Mouse (Mus musculus) lung, embryonic 14.5 days (tissue): ENCODE measurements at regions not wholly inside any gene's neighbourhood (a gene's known extent, or its start where the extent isn't known, plus 50 kb on each side); places are given as distances from the start of the nearest gene placed in this dataset.
A peak's percentile ranks its signal among the peaks of the same experiment; 100 is the strongest.

ENCODE experiments used
- ATAC-seq: fragments of 200-750 bp; cut with Nextera tagmentation; 2 replicates; pipeline ENCODE4 v1.8.0; 2017; ENCODE audit warnings: mild to moderate bottlenecking, moderate TSS enrichment, moderate library complexity; ENCODE audit not compliant: insufficient read depth
- DNase-seq: peaks from one replicate; pipeline ENCODE4 v3.0.0-alpha.2; 2015
- H3K27ac ChIP-seq: fragments of 300-500 bp; sonication (generic); 2 replicates; pipeline ENCODE4 v1.5.1; 2014; ENCODE audit warnings: low read depth, mild to moderate bottlenecking, moderate library complexity
- H3K27me3 ChIP-seq: fragments of 300-500 bp; sonication (generic); 2 replicates; pipeline ENCODE4 v1.6.1; 2014; ENCODE audit warnings: low read length, control low read depth; ENCODE audit not compliant: insufficient read depth
- H3K36me3 ChIP-seq: fragments of 300-500 bp; sonication (generic); 2 replicates; pipeline ENCODE4 v1.6.1; 2014; ENCODE audit warnings: control low read depth; ENCODE audit not compliant: insufficient read depth
- H3K4me1 ChIP-seq: fragments of 300-500 bp; sonication (generic); 2 replicates; pipeline ENCODE4 v1.6.1; 2014; ENCODE audit warnings: antibody characterized with exemption, control low read depth; ENCODE audit not compliant: insufficient read depth
- H3K4me2 ChIP-seq: fragments of 300-500 bp; sonication (generic); 2 replicates; pipeline ENCODE4 v1.6.1; 2014; ENCODE audit warnings: mild to moderate bottlenecking
- H3K4me3 ChIP-seq: fragments of 300-500 bp; sonication (generic); 2 replicates; pipeline ENCODE4 v1.5.1; 2014; ENCODE audit warnings: low read depth, low read length
- H3K9ac ChIP-seq: fragments of 300-500 bp; sonication (generic); 2 replicates; pipeline ENCODE4 v1.6.1; 2014
- H3K9me3 ChIP-seq: fragments of 300-500 bp; sonication (generic); 2 replicates; pipeline ENCODE4 v1.6.1; 2016; ENCODE audit warnings: low read depth, low read length, control low read depth
- CTCF ChIP-seq: IDR thresholded peaks from 2 replicates; pipeline ENCODE4 v1.5.1; 2016; ENCODE audit warnings: antibody characterized with exemption, low read depth
- whole genome bisulfite sequencing: fragments of 180-500 bp; shearing (Covaris S2); extraction: QIAGEN DNeasy Blood & Tissue Kit; methylation state at CpG from one replicate; pipeline ENCODE4 v1.1.7; 2014; 5-methylcytosine and 5-hydroxymethylcytosine counted together

- Histone ChIP-seq H3K9me3 (no peaks in the 10 kb centered on the region), H3K36me3 (no peaks in the 10 kb centered on the region), H3K27ac (no peak overlapping the region), H3K4me2 (no peak overlapping the region), H3K4me1 (no peaks in the 10 kb centered on the region), H3K27me3 (no peaks in the 10 kb centered on the region), H3K4me3 (no peak overlapping the region), H3K9ac (no peak overlapping the region)
- 46% methylated on average over 3 of the region's 3 CpGs for WGBS
- no peak for DNase-seq
- no peak for TF ChIP-seq CTCF
- no peak for ATAC-seq
These were observed 76.9 kb downstream of the Lhx9 start for GRCm38 (mm10) chr1:138771307-138772011.

GRCm38 (mm10) chr1:138762876-138763275 is 85.5 kb downstream of the Lhx9 start:
- Histone ChIP-seq H3K9me3 (no peaks in the 10 kb centered on the region), H3K27me3 (no peaks in the 10 kb centered on the region), H3K9ac (no peak overlapping the region), H3K4me1 (no peaks in the 10 kb centered on the region), H3K4me2 (no peak overlapping the region), H3K27ac (no peak overlapping the region), H3K4me3 (no peak overlapping the region), H3K36me3 (no peaks in the 10 kb centered on the region)
- no peak for TF ChIP-seq CTCF
- ATAC-seq: peak; percentile 31; the same call in 1 of the 2 replicates
- WGBS: 40% methylated on average over 7 of the region's 7 CpGs
- DNase-seq: peak; percentile 61

GRCm38 (mm10) chr1:138757777-138758176 is 90.6 kb downstream of the Lhx9 start:
- H3K27me3 ChIP-seq: no peaks in the 10 kb centered on the region
- no peak for TF ChIP-seq CTCF
- no peaks in the 10 kb centered on the region for H3K9me3 ChIP-seq
- DNase-seq (no peak), ATAC-seq (no peak)
- no peaks in the 10 kb centered on the region for H3K36me3 ChIP-seq
- no peak overlapping the region for H3K27ac ChIP-seq
- no peaks in the 10 kb centered on the region for H3K4me1 ChIP-seq
- H3K4me3 ChIP-seq: no peak overlapping the region
- H3K9ac ChIP-seq: no peak overlapping the region
- H3K4me2 ChIP-seq: no peak overlapping the region

GRCm38 (mm10) chr1:138733308-138733707 is 113.4 kb upstream of the Nek7 start:
- TF ChIP-seq CTCF: no peak
- Histone ChIP-seq H3K9me3 (no peaks in the 10 kb centered on the region), H3K9ac (no peak overlapping the region), H3K4me3 (no peak overlapping the region), H3K36me3 (no peaks in the 10 kb centered on the region), H3K4me1 (0 out of 2 replicates have a peak, but pooled peaks cover 3% of the 10 kb centered on the region), H3K4me2 (no peak overlapping the region), H3K27me3 (0 out of 2 replicates have a peak, but pooled peaks cover 5% of the 10 kb centered on the region), H3K27ac (no peak overlapping the region)
- DNase-seq: no peak
- 59% methylated on average over 3 of the region's 3 CpGs for WGBS
- no peak for ATAC-seq

GRCm38 (mm10) chr1:138731008-138731407 is 111.1 kb upstream of the Nek7 start:
- ATAC-seq (peak; percentile 58; the same call in 1 of the 2 replicates), DNase-seq (peak; percentile 74)
- Histone ChIP-seq H3K27ac (no peak overlapping the region), H3K4me1 (no peaks in the 10 kb centered on the region), H3K9me3 (no peaks in the 10 kb centered on the region), H3K4me3 (no peak overlapping the region), H3K36me3 (no peaks in the 10 kb centered on the region), H3K27me3 (0 out of 2 replicates have a peak, but pooled peaks cover 5% of the 10 kb centered on the region), H3K4me2 (peak overlapping the region; percentile 31), H3K9ac (no peak overlapping the region)
- 31% methylated on average over 12 of the region's 12 CpGs for WGBS
- TF ChIP-seq CTCF: no peak

GRCm38 (mm10) chr1:138729089-138729699 is 109.3 kb upstream of the Nek7 start:
- Histone ChIP-seq H3K4me2 (no peak overlapping the region), H3K27me3 (no peaks in the 10 kb centered on the region), H3K36me3 (no peaks in the 10 kb centered on the region), H3K9me3 (no peaks in the 10 kb centered on the region), H3K9ac (no peak overlapping the region), H3K27ac (no peak overlapping the region), H3K4me1 (no peaks in the 10 kb centered on the region), H3K4me3 (no peak overlapping the region)
- TF ChIP-seq CTCF: no peak
- no peak for ATAC-seq
- WGBS: 46% methylated on average over 2 of the region's 2 CpGs
- no peak for DNase-seq

GRCm38 (mm10) chr1:138720728-138721127 is 100.8 kb upstream of the Nek7 start:
- Histone ChIP-seq H3K9me3 (no peaks in the 10 kb centered on the region), H3K4me2 (no peak overlapping the region), H3K4me1 (no peaks in the 10 kb centered on the region), H3K36me3 (no peaks in the 10 kb centered on the region), H3K4me3 (no peak overlapping the region), H3K9ac (no peak overlapping the region), H3K27me3 (no peaks in the 10 kb centered on the region), H3K27ac (no peak overlapping the region)
- DNase-seq (peak; percentile 53), ATAC-seq (peak; percentile 47; the same call in 1 of the 2 replicates)
- TF ChIP-seq CTCF: no peak
- WGBS: 35% methylated on average over 4 of the region's 4 CpGs
